Mouse (Mus musculus) c-Kit-positive CD71-negative TER-119-negative erythroid progenitor cells, embryonic 14.5 days (primary cell): ENCODE data around the gene March4.

ENCODE experiments used
- DNase-seq: peaks from one replicate; pipeline ENCODE4 v3.0.0-alpha.2; 2013; ENCODE audit warnings: low read depth

Gene March4

DNA sequence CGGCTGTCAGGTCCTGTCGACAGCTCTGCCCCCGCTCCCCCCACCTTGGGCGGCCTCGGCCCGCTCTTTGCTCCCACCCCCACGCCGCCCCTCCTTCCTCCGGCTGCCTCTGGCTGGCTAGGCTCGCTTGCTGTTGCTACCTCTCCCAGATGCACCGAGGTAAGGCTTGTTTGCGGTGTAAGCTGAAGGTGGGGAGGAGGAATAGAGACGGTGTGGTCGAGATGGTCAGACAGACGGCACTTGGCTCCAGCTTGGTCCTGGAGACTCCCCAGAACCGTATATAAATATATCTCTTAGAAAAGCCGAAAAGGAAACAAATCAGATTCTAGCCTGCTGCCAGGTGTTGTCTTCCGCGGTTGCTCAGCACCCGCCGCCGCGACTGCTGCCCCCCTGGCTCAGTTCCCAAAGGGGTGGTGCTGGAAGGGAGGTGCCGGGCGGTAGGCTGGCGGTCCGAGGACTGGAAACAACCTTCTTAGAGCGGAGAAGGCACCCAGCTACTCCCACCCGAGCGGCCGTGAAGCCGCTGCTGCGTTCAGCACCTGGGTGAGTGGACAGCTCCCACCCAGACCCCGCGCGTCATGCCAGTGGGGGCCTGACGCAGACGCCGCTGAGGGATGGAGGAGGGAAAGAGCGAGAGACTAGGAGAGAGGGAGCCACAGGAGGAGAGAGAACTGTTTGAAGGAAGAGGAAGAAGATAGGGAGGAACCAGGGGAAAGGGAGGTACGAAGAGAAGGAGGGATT is at the start of gene March4:
TSS of gene March4 (minus strand) at position 320 of the 741 bp plus-strand sequence.
- peak; percentile 37 for DNase-seq

DNA sequence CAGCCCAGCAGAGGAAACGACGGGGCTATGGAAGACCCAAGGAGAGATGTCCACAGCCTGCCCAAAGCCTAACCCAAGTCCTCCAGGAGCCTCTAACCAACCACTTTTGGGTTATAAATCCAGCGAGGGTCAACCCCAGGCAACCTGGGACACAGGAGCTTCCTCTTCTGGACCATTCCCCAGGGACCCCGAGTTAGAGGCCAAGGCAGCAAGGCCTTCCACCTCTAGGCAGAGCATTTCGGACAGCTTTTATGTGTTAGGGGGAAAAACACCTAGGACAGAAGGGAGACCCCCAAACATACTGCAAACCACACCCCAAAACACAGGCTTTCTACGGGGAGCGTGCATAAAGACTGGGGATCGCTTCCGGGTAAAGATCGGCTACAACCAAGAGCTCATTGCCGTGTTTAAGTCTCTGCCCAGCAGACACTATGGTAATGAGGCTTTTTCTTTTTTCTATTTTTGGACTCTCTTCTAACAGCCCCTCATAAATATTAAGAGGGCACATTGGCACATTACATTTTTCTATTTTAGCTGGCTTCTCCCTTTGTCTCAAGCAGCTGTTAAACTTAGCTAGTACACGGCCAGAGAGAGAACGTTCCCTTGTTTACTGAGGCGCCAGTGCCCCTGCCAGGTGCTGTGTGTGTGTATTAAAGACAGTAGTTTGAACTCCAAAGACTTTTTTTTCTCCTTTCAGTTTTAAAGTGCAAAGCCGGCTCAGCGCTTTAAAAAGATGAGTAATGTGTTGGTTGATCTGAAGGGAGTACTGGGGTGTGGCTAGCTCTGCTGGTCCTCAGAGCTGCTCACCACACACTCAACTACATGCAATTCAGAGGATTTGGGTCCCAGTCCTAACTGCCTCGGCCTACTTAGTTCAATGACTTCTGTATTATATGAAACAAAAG is 49.5 kb upstream of the March4 start:
- no peak for DNase-seq

DNA sequence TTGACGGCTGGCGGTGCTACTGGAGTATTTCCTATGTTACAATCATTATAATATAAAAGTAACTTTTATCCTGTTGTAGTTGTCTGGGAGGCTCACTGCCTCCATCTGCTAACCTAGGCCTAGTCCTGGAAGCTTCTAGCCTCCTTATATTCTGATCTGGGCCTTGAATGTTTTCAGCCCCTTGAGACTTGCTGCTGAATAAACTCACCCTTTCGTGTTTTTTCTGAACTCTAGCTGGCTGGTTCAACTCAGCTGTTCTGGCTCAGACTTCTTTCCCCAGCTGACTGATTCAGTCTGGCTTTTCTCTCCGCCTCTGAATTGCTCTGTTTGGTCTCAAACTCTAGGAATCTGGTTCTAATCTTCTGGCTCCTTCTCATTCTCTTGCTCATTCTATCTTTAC is 47.2 kb upstream of the March4 start:
- no peak for DNase-seq

DNA sequence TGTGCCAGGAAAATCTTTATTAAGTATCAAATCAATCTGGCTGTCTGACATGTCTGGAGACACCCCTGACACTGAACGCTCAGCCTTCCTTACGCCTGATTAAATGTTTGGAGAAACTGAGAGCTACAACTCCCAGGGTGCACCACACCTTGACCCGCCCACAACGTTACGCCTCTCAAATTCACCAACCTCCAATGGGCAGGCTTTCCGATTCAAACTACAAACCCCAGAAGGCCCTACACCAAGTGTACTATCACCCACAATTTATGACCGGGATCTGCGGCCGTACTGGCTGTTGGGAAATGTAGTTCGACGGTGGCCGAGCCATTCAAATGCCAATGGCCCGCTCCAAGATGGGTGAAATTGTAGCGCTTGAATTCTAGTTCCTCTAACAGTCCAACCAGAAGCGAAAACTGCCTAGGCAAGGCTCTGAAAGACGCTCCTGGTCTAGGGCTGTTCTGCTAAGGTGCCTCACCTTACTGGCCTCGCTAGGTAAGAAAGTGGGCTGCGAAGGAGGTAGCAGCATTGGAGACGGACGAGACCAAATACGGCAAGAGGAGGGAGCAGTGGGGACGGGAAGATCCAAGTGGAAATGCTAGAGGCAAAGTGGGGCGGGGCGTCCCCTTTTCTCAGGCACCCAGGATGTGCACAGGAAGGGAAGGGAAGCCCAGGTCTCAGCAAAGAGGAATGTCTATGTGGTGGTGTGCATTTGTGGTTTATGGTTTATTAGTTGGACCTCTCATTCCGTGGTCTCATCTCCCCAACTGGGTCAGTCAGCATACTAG is 46.4 kb upstream of the March4 start, which contains the start of gene Smarcal1:
TSS of gene Smarcal1 (plus strand) at position 305 of the 785 bp plus-strand sequence.
- peak; percentile 89 for DNase-seq

DNA sequence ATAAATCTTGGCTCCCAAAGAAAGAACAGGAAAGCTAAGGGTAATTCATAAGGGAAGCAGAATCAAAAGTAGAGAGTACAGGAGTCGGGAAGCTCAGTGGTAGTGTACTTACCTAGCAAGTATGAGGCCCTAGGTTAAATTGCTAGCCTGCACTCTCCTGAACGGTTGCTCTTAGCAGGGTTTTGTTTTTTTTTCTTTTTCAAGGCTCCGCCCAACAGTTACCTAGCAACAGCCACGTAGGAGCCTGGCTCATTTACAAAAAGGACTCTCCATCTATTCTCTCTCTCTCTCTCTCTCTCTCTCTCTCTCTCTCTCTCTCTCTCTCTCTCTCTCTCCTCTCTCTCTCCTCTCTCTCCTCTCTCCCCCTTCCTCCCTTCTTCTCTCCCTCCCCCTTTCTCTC is 42.1 kb upstream of the March4 start:
- DNase-seq: no peak

DNA sequence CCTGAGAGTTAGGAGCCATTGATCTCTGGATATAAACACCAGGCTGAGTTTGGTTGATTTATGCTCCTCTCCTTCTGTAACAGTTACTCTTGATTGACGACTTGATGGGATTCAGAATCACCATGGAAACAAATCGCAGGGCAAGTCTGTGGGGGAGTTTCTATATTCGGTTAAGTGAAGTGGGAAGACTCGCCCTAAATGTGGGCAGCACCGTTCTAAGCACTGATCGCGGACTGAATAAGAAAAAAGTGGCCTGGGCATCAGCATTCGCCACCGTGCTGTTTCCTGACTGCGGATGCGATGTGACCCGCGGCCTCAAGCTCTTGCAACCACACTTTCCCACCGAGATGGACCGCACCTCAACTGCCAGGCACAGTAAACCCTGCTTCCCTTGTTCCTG is 41.6 kb upstream of the March4 start:
- no peak for DNase-seq

DNA sequence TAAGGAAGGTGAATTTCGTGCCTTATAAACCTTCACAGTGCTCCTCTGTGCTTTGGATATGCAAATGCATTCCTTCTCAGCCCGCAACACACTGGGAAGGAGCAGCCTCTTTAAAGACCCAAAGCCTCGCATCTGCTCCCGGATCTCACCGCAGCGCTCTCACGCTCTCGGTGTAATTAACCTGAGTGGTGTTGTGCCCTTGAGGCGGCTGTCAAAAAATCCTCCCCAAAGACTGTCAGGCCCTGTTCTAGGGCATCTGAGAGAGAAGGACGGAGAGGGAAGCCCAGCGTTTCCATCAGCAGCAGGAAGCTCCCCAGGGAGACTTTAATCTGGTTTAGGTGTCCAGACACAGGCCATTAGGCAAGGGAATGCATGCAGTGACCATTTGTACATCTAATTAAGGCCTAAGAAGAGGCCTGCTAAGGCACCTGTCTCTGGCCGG is 40.8 kb upstream of the March4 start:
- no peak for DNase-seq

DNA sequence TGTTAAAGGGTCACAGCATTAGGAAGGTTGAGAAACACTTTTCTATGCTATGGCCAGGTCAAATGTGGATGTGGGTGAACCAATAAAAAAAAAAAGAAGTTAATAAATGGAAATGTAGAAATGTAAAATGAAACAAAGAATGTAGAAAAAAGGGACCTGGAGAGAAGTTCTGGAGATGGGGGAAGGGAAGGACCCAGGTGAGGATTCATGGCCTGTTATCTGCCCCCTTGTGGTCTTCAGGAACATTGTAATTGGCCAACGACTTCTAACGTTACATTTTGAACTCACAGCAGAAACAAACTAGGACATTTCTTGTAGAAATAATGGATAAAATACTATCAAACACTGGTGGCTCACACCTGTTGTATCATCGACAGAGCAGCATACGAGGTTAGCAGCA is 38.4 kb upstream of the March4 start:
- DNase-seq: no peak

DNA sequence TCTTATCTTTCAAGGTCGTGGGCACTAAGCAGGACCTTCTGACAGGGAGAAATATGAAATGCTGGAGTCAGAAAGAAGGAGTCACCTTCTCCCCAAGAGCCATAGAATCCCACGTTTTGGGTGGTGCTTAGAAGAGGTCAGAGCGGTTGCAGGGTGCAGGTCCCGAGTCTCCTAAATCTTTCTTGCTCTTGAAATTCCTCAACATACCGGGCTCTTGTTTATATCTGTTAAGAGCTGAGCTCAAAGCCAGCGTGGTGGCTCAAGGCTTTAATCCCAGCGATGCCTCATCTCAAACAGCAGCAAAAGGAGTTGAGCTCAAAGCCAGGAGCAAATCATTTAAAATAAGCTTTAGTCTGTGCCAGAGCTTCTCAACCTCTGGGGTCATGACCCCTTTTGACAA is 37.9 kb upstream of the March4 start:
- no peak for DNase-seq

DNA sequence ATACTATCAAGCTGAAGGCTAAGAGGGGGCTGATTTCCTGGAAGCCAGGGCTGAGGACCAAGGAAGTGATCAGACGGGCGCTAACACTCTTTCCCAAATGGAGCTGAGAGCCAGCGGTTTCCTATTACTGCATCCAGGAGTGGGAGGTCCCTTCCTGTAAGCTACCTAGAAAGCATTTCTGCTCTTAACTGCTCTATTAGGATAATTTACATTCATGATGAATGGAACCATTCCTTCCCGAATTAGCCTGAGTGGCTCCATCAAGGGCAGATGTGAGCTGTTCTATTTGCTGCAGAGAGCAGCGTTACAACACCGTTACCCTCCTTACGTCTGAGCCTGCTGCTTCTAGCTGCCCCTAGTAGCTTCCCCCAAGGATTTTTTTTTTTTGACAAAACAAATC is 37.3 kb upstream of the March4 start:
- DNase-seq: no peak

DNA sequence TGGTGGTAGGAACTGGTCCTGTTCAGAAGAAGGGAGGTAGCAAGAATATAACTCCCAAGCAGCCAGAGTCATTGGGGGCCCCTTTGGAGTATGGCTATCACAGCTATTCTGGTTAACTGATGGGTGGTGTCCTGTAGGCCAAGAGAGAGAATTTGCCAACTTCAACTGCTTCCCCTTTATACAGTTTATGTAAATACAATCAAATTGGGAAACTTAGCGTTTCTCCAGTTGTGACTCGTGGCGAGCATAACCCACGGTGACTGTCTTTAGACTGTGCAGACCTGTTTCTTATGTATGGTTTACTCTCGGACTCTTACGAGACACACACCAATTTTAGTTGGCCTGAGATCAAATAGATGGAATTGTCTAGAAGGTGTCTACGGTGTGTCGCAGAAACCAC is 32.0 kb upstream of the March4 start:
- no peak for DNase-seq

DNA sequence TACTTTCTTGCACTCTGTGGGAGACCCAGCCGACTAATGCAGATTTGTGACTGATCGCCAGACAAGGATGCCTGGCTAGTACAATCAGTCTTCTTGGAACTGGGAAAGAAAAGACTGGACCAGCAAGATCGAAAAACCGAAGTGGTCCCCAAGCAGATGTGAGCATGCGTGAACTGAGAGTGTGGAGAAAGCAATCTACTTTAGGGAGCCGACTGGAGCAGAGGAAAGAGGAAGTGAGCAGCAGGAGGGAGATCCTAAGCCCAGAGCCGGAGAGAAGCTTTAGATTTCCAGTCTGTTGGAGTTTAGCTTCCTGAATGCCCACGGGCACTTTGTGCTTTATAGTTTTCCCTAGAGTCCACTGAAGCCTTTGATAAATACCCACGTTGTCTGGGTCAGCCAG is 30.3 kb upstream of the March4 start:
- no peak for DNase-seq

DNA sequence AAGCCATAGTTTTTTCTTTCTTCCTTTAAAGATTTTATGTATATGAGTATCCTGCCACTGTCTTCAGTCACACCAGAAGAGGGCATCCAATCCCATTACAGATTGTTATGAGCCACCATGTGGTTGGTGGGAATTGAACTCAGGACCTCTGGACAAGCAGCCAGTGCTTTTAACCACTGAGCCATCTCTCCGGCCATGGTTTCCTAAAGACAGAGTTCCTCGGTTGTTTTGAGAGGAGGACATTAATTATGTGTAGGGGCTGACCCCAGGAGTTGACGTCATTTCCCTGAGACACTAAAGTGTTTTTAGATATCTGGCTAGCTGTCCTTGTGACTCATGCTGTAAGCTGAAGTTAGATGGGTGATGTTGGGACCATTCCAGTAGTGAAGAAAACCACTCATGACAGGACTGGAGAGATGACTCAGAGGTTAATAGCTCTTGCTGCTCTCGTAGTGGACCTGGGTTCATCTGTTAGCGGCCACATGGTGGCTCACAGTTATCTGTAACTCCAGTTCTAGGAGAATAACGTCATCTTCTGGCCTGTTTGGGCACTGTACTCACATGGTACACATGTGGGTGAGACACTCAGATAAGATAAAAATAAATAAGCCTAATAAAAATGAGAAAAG is 27.7 kb upstream of the March4 start:
- DNase-seq: no peak

DNA sequence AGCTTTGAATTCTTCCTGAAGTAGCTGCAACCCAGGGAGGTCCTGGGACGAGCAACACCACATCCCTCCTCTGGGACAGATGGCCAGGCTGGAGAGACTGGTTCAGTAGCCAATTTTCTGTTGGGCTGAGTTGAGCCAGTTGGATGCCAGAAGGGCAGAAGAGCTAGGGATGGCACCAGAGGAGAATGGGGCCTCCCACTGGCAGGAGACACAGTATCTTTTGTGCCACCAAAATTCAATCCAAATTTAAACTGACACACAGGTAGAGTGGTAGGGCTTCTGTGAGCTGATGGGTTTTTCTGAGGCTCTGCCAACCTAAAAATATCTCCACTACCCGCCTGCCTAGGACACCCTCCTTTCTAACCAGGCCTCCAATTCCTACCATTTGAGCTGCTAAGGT is 21.9 kb upstream of the March4 start:
- no peak for DNase-seq

DNA sequence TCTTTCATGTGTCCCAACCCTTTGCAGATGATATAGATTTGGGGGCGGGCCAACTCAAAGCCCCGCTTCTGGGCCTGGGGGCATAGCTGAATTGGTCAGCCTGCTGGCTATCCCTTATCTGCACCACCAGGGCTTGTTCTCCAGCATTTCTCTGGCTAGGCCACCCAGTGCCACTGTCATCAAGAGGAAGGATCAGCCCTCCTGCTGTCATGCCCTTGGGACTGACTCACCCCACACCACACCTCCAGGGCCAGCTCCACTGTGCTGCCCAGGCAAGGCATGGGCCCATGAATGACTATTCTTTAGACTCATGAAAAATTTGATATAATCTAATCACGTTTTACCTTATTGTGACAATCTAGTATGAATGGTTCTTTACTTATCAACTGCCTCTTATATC is 19.7 kb upstream of the March4 start:
- DNase-seq: no peak

DNA sequence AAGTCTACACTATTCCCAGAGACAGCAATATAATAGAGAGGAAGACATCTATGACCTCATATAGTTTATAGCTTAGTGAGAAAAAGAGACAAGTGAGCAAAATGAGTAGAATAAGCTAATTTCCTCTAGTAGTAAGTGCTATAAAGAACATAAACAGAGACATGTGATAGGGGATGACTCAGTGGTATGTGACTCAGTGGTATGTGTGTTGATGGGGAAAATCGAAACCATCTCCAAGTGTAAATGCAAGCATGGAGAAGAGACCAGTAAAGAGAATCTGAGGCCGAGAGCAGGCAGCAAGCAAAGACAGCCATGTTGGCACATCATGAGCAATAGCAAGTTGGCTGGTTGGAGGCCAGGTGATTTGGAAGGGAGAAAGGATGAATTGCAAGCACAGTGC is 13.6 kb upstream of the March4 start:
- no peak for DNase-seq

DNA sequence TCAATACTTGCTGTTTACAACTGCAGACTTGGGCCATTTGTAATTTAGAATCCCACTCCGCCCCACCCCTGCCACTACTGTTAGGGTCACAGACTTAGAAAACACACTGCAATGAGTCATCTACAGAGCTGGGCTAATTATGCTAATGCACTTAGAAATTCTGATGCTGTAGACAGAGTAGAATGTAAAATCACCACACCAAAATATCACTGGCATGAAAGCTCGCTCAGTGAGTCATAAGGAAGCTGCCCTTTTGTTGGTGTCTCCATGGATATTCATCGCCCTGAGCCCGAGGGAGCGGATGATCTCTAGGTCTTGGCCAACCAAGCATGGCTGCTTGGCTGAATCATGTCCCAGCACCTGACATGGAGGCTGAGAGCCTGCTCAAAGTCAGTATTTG is 1.5 kb upstream of the March4 start:
- no peak for DNase-seq

DNA sequence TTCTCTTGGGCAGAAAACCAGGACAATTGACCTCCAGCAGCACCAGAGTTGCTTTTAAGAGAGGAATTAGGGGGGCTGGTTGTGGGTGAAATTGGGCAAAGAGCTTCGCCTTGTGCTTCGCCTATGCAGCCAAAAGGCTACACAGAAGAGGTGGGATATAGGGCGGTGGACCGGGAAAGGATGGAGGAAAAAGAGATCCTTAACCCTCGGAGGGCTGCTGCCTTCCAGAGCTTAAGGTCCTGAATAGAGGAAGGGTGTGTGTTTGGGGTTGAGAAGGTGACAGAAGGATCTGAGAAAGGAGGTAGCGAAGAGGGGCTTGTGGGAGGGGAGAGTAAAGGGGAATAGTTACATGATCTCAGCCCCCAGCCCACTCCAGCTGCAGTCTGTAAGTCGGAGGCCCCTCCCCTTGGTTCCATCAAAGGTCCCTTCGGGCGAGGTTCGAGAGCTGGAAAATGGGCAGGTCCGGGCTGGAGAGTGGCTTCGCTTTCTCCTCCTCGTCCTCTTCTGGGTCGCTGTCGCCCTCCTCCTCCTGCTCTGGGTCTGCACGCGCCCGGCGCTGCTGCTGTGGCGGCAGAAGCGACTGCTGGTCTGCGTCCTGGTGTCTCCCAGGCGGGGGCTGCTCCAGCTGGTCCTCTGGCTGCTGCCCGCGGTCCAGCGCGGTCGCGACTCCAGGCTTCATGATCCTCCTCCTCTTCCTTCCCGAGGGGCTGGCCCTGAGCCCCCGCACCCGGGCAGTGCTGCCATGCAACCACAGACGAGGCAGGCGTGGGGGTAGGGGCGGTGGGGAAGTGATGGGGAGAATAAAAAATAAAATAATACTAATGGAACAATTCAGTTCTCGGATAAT is 782 bp downstream of the March4 start:
- DNase-seq: no peak

DNA sequence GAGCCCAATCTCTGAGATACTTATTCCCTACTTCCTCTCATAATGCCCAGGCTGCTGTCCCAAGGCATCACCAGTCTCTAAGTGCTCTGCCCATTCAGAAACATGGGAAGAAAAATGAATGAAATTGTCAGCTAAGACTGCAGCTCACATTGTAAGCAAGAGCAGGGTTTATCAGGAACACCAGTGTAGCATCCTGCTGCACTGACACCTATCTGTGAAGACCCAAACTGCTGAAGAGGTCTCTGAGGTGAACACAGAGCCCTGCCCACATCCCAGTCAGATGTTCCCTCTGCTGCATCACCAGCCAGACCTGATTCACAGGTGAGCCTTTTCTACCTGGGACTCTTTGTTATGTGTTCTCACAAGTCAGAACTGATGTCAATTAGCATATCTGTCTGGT is 3.3 kb downstream of the March4 start:
- no peak for DNase-seq

DNA sequence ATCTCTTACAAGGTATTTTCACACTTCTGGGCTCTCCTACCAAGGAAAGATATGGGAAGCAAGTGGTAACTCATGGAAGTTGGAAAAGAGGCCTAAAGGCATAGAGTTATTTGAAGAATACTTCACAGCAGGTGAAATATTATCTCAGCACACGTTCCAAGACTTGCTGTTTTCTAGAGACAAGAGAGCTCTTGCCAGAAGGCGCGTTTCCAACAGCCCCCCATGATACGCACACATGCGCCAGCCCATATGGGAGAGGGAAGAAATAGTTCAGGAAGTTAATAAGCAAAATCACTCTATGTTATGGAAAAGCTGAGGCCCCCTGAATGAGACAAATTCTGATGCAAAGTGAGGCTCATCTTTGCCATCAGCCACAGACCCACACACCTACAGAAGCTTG is 3.8 kb downstream of the March4 start:
- no peak for DNase-seq
